Mouse (Mus musculus) cortical plate, adult 2 months (tissue): Measurements from ENCODE around the gene Rnpepl1. TPM values are rescaled to one million over a fixed set of nuclear protein-coding genes. Genes with fewer than 3 reads are reported as not detected.

ENCODE experiments used
- H3K27ac ChIP-seq: fragments of 200-500 bp; 2 replicates; pipeline ENCODE4 v1.5.1; 2012; ENCODE audit warnings: low read length, control low read depth, inconsistent platforms; ENCODE audit not compliant: insufficient read depth
- H3K4me1 ChIP-seq: fragments of 200-500 bp; 2 replicates; pipeline ENCODE4 v1.6.1; 2011; ENCODE audit warnings: low read length; ENCODE audit not compliant: control insufficient read depth, insufficient read depth
- H3K4me3 ChIP-seq: fragments of 200-500 bp; 2 replicates; pipeline ENCODE4 v1.5.1; 2011; ENCODE audit warnings: mild to moderate bottlenecking, low read length, control low read depth; ENCODE audit not compliant: insufficient read depth
- CTCF ChIP-seq: fragments of 200-500 bp; IDR thresholded peaks from 2 replicates; pipeline ENCODE4 v1.5.1; 2011; ENCODE audit warnings: mild to moderate bottlenecking, control low read depth, low read length; ENCODE audit not compliant: insufficient read depth; ENCODE audit errors: extremely low read depth
- POLR2A ChIP-seq: fragments of 200-500 bp; IDR thresholded peaks from 2 replicates; pipeline ENCODE4 v1.6.1; 2011; ENCODE audit warnings: mild to moderate bottlenecking, low read length, control low read depth; ENCODE audit not compliant: insufficient read depth; ENCODE audit errors: extremely low read depth
- polyA plus RNA-seq: library from polyadenylated mRNA; depleted of rRNA; stranded (reverse); fragments of >200 nt; gene quantifications from 2 replicates; pipeline ENCODE4 v1.2.3, GENCODE M21; 2012

The Rnpepl1 gene
- polyA plus RNA-seq, 1 experiment: 38.5 TPM

- peaks cover 7% of the 10 kb centered on the region for H3K4me1 ChIP-seq
- no peak overlapping the region for H3K27ac ChIP-seq
- no peak overlapping the region for H3K4me3 ChIP-seq
- TF ChIP-seq CTCF (no peak), POLR2A (no peak)
Measured at GRCm38 (mm10) chr1:92878066-92878741, 32.4 kb upstream of the Rnpepl1 start.

GRCm38 (mm10) chr1:92879266-92879665 is 31.3 kb upstream of the Rnpepl1 start:
- no peak for TF ChIP-seq CTCF
- no peak for TF ChIP-seq POLR2A
- H3K27ac ChIP-seq: no peak overlapping the region
- peaks cover 7% of the 10 kb centered on the region for H3K4me1 ChIP-seq
- no peak overlapping the region for H3K4me3 ChIP-seq

- TF ChIP-seq POLR2A (no peak), CTCF (no peak)
- peaks cover 7% of the 10 kb centered on the region for H3K4me1 ChIP-seq
- no peak overlapping the region for H3K27ac ChIP-seq
Measured at GRCm38 (mm10) chr1:92880101-92880500, 30.5 kb upstream of the Rnpepl1 start.

GRCm38 (mm10) chr1:92881982-92882381 is 28.6 kb upstream of the Rnpepl1 start:
- peaks cover 2% of the 10 kb centered on the region; the same call in 1 of the 2 replicates for H3K4me1 ChIP-seq
- no peak overlapping the region for H3K4me3 ChIP-seq
- TF ChIP-seq POLR2A: no peak
- TF ChIP-seq CTCF: no peak
- no peak overlapping the region for H3K27ac ChIP-seq

More at GRCm38 (mm10) chr1:92880101-92880500, 30.5 kb upstream of the Rnpepl1 start:
- H3K4me3 ChIP-seq: no peak overlapping the region

GRCm38 (mm10) chr1:92888901-92889655 is 21.5 kb upstream of the Rnpepl1 start:
- Histone ChIP-seq H3K4me1 (no peaks in the 10 kb centered on the region), H3K27ac (no peak overlapping the region), H3K4me3 (no peak overlapping the region)
- TF ChIP-seq POLR2A: no peak

- no peak overlapping the region for H3K4me3 ChIP-seq
- no peak overlapping the region for H3K27ac ChIP-seq
- TF ChIP-seq CTCF (no peak), POLR2A (no peak)
- no peaks in the 10 kb centered on the region for H3K4me1 ChIP-seq
Measured at GRCm38 (mm10) chr1:92892791-92893190, 17.8 kb upstream of the Rnpepl1 start.

GRCm38 (mm10) chr1:92893896-92894295 is 16.7 kb upstream of the Rnpepl1 start:
- Histone ChIP-seq H3K27ac (no peak overlapping the region), H3K4me1 (no peaks in the 10 kb centered on the region), H3K4me3 (no peak overlapping the region)
- no peak for TF ChIP-seq CTCF
- no peak for TF ChIP-seq POLR2A

GRCm38 (mm10) chr1:92895089-92895488 is 15.5 kb upstream of the Rnpepl1 start:
- Histone ChIP-seq H3K27ac (no peak overlapping the region), H3K4me3 (no peak overlapping the region), H3K4me1 (no peaks in the 10 kb centered on the region)
- TF ChIP-seq POLR2A (no peak), CTCF (peak; percentile 89)

- Histone ChIP-seq H3K27ac (no peak within 1 kb of the TSS), H3K4me3 (peak within 1 kb of the TSS; percentile 5; the same call in 1 of the 2 replicates), H3K4me1 (peaks cover 2% of the 10 kb centered on the region; the same call in 1 of the 2 replicates)
- TF ChIP-seq CTCF: no peak
- peak; percentile 61; the same call in 1 of the 2 replicates for TF ChIP-seq POLR2A
Measured at GRCm38 (mm10) chr1:92902786-92903185, 7.8 kb upstream of the Rnpepl1 start, which contains the start of gene Ankmy1. TSS of gene Ankmy1 (minus strand) at chr1:92902906.

GRCm38 (mm10) chr1:92903627-92904026 is 7.0 kb upstream of the Rnpepl1 start:
- no peak overlapping the region for H3K27ac ChIP-seq
- TF ChIP-seq CTCF (no peak), POLR2A (no peak)
- peaks cover 2% of the 10 kb centered on the region; the same call in 1 of the 2 replicates for H3K4me1 ChIP-seq
- H3K4me3 ChIP-seq: no peak overlapping the region
